Mouse (Mus musculus) embryonic fibroblast, embryonic 13.5 days (primary cell): Measurements from ENCODE around the gene Ldhd.

Source experiments
- CTCF ChIP-seq: IDR thresholded peaks from 2 replicates; pipeline ENCODE4 v1.5.1; 2011; ENCODE audit warnings: mild to moderate bottlenecking, control low read depth, low read length, moderate library complexity, borderline replicate concordance; ENCODE audit not compliant: insufficient read depth
- POLR2A ChIP-seq: IDR thresholded peaks from 2 replicates; pipeline ENCODE4 v1.6.1; 2011; ENCODE audit warnings: low read depth, mild to moderate bottlenecking, control low read depth, low read length, moderate library complexity

DNA sequence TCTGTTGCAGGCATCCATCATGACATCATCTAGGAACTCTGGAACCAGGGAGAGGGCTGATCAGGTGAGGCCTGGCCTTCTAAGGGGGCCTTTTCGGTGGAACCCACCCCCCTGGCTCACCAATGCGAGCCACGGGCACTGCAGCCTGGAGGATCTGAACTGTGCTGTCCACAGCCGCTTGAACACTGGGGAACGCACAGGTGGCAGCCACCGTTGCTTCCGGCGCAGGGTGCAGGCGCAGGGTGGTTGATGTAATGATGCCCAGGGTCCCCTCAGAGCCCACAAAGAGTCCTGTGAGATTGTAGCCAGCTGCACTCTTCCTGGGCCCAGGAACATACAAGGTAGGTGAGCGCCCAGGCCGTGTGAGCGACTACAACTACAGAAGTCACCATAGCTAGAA is 1.8 kb downstream of the Ldhd start:
- TF ChIP-seq CTCF (no peak), POLR2A (no peak)
